Mouse (Mus musculus) right cerebral cortex, postnatal 36 days (tissue): ENCODE results near the gene Prom1.
"Not testable (repeated sequence)": the region's sequence is repeated elsewhere in the genome, so short reads cannot be mapped to it uniquely, and the experiment has no call there.

Experiments used
- DNase-seq, 2 experiments: peaks; one replicate each; pipeline ENCODE4 v3.0.0; 2022; ENCODE audit warnings: low spot score in 2 of 2, mixed read lengths in 1 of 2

Prom1 gene

GRCm38 (mm10) chr5:44101231-44102110 is at the start of gene Prom1:
Gene Prom1 (minus strand): TSS chr5:44102032.
- DNase-seq: no peak

GRCm38 (mm10) chr5:44147732-44148131 is 45.9 kb upstream of the Prom1 start:
- DNase-seq: no peak

- no peak for DNase-seq
Observed at GRCm38 (mm10) chr5:44146437-44147332, 44.9 kb upstream of the Prom1 start.

DNA sequence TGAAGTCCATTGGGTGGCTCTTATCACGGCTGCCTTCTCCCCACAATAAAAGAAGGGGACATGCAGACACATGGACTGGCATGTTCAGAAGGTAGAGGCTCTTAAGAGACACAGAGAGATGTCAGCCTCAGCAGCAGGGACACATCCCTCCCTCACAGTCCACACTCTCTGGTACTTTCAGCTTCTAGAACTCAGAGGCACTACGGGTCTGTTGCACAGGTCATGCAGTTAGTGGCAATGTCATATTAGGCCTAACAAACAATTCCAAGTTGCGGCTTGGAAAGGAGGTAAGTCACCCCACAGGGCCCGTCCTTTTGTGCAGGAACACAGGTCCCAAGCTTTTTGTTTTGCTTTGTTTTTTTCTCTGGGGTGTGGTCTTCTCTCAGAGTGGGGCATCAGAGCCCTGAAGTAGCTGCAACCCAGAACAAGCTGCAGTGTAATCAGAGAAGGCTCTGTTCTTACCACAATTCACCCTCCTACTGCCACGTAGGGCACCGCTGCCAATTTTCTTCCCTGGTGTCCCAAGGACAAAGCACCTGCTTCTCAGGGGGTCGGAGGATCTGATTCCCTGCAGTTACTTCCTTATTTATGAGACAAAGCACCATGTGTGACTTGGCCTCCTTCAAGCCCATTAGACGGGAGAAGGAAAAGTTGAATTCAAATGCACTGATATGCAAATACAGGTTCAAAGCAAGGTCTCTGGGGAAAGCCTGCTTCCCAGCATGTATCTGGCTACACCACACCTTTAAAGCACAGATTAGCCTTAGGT is 41.8 kb upstream of the Prom1 start:
- DNase-seq: no peak

DNA sequence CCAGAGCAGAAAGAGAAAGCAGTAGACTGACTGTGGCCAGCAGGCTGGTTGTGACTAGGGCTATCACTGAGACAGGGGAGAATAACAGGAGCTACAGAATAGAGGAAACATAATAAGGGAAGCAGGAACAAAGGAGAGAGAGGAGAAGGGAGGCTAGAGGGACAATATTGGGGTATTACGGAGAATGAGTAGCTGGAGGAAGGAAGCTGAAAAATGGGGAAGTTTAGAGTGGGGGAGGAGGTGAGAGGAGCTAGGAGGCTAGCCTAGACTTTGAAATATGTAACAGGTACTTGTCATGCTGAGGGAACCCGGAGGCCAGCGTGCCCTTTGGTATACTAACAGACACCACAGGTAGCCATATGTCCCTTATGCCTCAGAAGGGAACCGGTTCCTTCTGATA is 25.7 kb upstream of the Prom1 start:
- no peak for DNase-seq

DNA sequence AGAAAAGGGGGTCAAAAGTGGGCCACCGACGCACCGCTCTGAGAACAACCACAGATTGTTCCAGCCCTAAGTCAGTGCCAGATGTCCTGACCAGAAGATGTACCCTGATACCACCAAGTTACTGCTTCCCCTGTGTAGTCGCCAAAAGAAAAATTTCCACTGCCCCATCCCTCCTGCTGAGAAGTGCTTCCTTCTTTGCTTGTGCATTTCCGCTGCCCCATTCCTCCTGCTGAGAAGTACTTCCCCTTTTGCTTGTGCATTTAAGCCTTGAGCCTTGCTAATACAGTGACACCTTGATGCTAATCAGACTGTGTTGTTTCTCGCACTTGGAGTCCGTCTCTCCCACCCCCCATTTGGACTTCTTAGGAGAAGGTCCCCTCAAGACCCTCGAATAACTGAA is 24.7 kb upstream of the Prom1 start:
- DNase-seq: not testable (repeated sequence)

DNA sequence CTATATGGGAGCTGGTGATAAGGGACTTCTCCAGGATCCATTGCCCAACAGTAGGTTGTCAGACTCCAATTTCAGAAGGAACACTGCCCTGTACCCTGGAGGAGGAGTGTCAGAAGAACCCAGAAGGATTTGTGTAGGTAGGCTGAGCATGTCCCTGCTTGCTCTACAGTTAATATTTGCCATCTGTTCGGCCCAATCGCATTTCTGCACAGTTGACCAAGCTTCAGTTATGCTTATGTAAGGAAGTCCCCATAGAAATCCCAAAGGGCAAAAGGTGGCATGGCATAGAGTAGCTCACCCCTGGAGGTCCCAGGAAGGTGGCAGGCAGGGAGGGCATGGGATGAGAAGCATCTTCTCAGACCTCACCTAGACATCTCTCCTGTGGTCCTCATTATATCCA is 19.6 kb upstream of the Prom1 start:
- no peak for DNase-seq

- no peak for DNase-seq
Observed at GRCm38 (mm10) chr5:44113138-44113537, 11.3 kb upstream of the Prom1 start.

DNA sequence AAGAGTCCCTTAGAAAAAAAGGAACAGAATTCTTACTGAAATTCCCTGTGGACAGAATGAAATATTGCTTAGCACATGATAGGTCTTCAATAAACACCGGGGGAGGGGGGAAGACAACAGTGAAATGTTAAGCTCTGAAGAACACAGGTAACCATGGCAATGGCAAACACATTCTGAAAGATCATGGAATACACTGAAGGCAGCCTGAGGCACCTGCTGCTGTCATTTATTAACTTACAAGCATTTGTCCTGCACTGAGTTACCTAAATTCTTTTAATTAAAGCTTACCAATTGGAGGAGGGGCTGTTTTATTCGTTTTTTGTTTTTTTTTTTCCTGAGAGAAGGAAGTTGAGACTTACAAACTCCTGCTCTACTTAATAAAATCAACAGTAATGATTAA is 7.3 kb upstream of the Prom1 start:
- no peak for DNase-seq

- no peak for DNase-seq
Observed at GRCm38 (mm10) chr5:44108125-44108524, 6.3 kb upstream of the Prom1 start.

DNA sequence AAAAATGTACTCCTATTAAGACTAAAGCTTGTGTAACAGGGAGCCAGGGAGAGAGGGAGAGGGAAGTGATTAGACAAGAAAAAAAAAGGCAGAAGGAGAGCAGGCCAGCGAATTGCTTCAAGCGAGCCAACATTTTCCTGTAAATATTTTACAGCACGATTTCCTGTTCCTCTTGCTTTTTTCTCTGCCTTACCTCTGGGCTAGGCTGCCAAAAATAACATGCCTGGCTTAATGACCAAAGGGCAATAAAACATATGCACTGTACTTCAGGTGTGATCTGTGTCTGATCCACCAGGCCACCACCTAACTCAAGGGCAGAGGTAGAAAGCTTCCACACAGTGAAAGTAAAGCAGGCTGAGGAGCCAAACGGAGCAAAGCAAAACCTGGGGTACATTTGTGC is 3.4 kb upstream of the Prom1 start:
- no peak for DNase-seq

GRCm38 (mm10) chr5:44104686-44105085 is 2.9 kb upstream of the Prom1 start:
- no peak for DNase-seq

- no peak for DNase-seq
Observed at GRCm38 (mm10) chr5:44104120-44104519, 2.3 kb upstream of the Prom1 start.

DNA sequence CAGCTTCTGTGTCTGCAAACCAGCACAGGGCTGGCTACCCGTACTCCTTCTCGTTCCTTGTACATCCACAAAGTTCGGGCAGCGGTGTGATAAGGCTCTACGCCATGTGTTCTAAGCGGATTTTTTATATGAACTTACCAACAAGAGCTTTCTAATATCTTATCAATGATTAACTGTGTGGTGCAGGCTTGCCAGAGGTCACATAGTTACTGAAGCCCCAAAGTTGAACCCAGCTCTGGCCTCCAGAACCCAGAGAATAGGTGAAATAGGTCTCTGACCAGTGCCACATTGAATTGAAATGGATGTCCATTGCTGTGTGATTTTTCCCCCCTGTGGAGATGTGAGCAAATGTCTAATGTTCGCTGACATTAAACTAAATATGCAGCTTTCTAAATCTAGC is 1.3 kb upstream of the Prom1 start:
- DNase-seq: no peak

DNA sequence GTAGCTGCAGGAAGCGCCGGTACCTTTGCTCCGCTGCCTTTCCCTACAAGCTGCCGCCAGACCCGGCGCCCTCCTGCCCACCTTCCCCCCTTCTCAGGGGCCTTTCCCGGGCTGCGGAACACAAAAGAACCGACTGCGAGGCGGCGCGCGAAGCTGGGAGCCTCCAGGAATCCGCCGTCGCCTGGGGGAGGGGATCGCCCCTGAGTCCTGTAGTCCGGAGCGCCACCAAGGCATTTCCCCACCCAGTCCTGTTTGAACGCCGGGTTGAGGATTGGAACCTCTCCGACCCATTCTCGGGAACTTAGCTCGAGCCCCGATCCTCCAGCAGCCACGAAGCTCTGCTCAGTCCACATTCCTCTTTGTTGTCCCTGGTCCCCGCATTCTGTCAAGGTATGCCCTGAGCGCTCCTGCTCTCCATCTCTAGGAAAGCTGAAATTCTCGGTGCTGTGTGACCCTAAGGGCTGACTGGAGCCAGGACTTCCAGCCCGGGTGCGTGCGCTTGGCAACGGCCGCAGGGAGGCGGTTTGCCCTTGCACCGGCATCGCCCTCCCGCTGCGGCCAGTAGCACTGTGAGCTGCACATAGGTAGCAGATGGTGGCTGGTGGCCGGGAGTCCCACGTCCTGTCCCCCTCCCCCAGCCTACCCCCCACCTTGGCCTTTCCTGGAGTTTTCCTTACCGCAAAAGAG is 1.1 kb downstream of the Prom1 start:
- no peak for DNase-seq

DNA sequence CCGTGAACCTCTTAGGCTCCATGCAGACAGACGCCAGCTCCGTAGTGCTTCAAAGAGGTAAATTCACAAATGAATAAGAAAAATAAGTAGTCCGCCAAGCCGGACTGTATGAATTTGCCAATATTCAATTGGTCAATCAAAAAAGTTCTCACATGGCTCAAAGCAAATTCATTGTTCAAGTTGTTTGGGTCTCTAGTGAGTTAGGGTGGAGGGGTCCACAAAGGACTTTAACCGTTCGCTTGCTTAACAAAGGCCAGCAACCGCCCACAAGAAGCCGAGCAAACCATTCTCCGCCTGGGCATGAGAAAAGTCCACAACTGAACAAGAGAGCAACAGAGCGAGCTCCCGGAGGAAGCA is 1.7 kb downstream of the Prom1 start:
- DNase-seq: no peak

GRCm38 (mm10) chr5:44096996-44097395 is 4.8 kb downstream of the Prom1 start:
- DNase-seq: no peak

GRCm38 (mm10) chr5:44096106-44096505 is 5.7 kb downstream of the Prom1 start:
- DNase-seq: no peak

DNA sequence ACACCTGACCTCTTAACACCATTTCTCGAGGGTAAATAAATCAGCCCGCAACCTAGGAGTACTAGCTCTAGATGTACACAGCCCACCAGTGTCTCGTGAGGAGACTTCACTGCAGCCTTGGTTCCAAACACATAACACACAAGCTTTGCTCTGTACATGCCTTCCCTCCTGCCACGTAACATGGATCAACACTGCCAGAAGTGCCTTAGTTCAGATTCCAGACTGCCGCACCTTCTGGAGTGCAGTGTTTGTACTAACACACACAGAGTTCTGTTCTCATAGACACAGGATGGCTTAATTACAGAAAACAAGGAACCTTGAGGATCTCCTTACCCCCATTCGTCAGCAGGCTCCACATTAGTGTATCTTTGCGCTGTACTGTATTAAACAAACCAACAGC is 6.1 kb downstream of the Prom1 start:
- DNase-seq: no peak

DNA sequence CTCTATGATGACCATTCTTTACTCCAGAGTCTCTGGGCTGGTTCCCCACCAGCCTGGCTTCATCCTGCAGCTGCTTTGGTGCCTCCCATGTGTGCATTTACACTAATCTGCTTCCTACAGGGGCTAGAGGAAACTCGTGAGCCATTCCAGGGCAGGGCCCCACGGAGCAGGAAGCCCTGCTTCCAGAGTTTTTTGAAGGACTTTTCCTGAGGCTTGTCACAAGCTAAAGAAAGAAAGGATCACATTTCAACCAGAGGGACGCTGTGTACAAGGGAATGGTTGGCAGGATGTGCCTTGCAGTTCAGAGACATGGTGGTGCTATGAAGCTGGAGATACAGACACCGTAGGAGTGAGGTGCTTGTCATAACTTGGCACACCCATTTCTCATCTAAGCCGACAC is 14.8 kb downstream of the Prom1 start:
- no peak for DNase-seq

- no peak for DNase-seq
Observed at GRCm38 (mm10) chr5:44085871-44086270, 16.0 kb downstream of the Prom1 start.

GRCm38 (mm10) chr5:44081108-44081507 is 20.7 kb downstream of the Prom1 start:
- DNase-seq: no peak
